Mouse (Mus musculus) liver, embryonic 16.5 days (tissue): Measurements from ENCODE around the gene Tubgcp5. TPM values are rescaled to one million over a fixed set of nuclear protein-coding genes. Genes with fewer than 3 reads are reported as not detected.

ENCODE experiments used
- ATAC-seq: fragments of 200-750 bp; cut with Nextera tagmentation; 2 replicates; pipeline ENCODE4 v1.8.0; 2017; ENCODE audit warnings: low read depth, mild to moderate bottlenecking, moderate number of reproducible peaks, moderate library complexity
- H3K27ac ChIP-seq: fragments of 300-500 bp; sonication (generic); 2 replicates; pipeline ENCODE4 v1.5.1; 2014; ENCODE audit warnings: mild to moderate bottlenecking, low read length
- H3K27me3 ChIP-seq: fragments of 300-500 bp; sonication (generic); 2 replicates; pipeline ENCODE4 v1.6.1; 2014; ENCODE audit warnings: low read depth, low read length, mixed read lengths; ENCODE audit not compliant: control insufficient read depth, insufficient read depth
- H3K36me3 ChIP-seq: fragments of 300-500 bp; sonication (generic); 2 replicates; pipeline ENCODE4 v1.6.1; 2014; ENCODE audit warnings: mild to moderate bottlenecking; ENCODE audit not compliant: control insufficient read depth, insufficient read depth
- H3K4me1 ChIP-seq: fragments of 300-500 bp; sonication (generic); 2 replicates; pipeline ENCODE4 v1.6.1; 2014; ENCODE audit warnings: low read depth, low read length, mixed read lengths; ENCODE audit not compliant: control insufficient read depth
- H3K4me2 ChIP-seq: fragments of 300-500 bp; sonication (generic); 2 replicates; pipeline ENCODE4 v1.6.1; 2014; ENCODE audit warnings: low read depth, low read length, mixed read lengths
- H3K4me3 ChIP-seq: fragments of 300-500 bp; sonication (generic); 2 replicates; pipeline ENCODE4 v1.5.1; 2014; ENCODE audit warnings: low read depth, mild to moderate bottlenecking, low read length
- H3K9ac ChIP-seq: fragments of 300-500 bp; sonication (generic); 2 replicates; pipeline ENCODE4 v1.6.1; 2014; ENCODE audit warnings: low read depth, low read length
- H3K9me3 ChIP-seq: fragments of 300-500 bp; sonication (generic); replicated peaks from 2 replicates; pipeline ENCODE4 v1.6.1; 2016; ENCODE audit warnings: low read length; ENCODE audit not compliant: control insufficient read depth
- WGBS: fragments of 180-500 bp; shearing (Covaris S2); extraction: QIAGEN DNeasy Blood & Tissue Kit; methylation state at CpG from one replicate; pipeline ENCODE4 v1.1.7; 2014; ENCODE audit not compliant: insufficient replicate concordance; 5-methylcytosine and 5-hydroxymethylcytosine counted together
- polyA plus RNA-seq: library from polyadenylated mRNA; unstranded; fragments of >200 nt; fragmentation: Nextera tagmentation; extraction: Ambion mirVana; gene quantifications from 2 replicates; pipeline ENCODE4 v1.2.1, GENCODE M21; 2015

Gene Tubgcp5
- polyA plus RNA-seq, 1 experiment from 2014 or later = 5.8 TPM

DNA sequence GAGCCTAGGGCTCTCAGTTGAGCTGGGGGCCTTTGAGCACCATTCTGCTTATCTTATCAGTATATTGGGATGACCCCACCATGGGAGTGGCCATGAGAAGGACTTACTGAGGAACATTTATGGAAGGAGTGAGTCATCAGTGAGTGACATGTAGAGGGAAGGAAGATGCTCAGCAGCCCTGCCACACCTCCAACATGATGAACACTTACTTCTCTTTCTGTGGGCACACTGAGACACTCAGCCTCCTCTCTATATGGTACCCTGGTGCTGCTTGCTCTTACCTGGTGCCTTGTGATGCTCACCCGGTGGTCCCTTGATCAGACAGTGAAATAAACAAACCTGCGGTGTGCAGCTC, 65.5 kb downstream of the Tubgcp5 start:
- no peak for ATAC-seq
- H3K4me1 ChIP-seq = no peaks in the 10 kb centered on the region

DNA sequence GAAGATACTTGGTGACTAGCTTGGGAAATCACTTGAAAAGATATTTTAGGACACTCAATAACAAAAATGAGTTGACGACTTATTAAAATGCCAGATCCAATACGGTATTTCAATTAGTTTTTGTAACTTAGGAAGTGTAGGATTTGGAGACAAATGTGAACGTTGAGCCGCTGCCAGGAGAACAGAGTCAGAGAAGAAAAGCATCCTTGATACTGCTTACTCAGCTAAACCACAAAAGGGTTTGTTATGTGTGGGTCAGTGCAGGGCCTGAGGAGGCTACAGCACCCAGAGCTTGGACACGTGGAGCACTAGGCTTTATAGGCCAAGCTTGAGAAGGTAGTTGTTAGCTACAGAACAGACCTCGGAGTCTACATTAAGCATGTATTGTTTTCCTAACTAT, 66.0 kb downstream of the Tubgcp5 start:
- H3K27me3 ChIP-seq = no peaks in the 10 kb centered on the region

More for the DNA sequence above, 65.5 kb downstream of the Tubgcp5 start:
- no peak overlapping the region for H3K4me2 ChIP-seq
- no peaks in the 10 kb centered on the region for H3K36me3 ChIP-seq
- 78% methylated on average over 2 of the region's 2 CpGs for WGBS
- no peaks in the 10 kb centered on the region for H3K9me3 ChIP-seq
- no peak overlapping the region for H3K27ac ChIP-seq
- H3K27me3 ChIP-seq = no peaks in the 10 kb centered on the region
- no peak overlapping the region for H3K9ac ChIP-seq
- H3K4me3 ChIP-seq = no peak overlapping the region

DNA sequence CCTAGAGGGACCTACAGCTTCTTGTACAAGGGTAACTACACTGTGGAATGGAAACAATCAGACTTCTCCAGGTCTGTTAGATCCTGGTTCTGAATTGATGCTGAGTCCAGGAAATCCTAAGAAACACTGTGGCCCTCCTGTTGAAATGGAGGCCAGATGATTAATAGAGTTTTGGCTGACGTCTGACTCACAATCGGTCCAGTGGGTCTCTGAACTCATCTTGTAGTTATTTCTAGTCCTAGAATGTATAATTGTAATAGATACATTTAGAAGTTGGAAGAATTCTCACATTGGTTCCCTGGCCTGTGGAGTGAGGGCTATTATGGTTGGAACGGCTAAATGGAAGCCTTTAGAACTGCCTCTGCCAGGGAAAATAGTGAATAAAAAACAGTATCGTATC, 67.2 kb downstream of the Tubgcp5 start:
- 72% methylated on average over 4 of the region's 4 CpGs for WGBS
- Histone ChIP-seq H3K4me2 (no peak overlapping the region), H3K9me3 (no peaks in the 10 kb centered on the region), H3K27ac (no peak overlapping the region), H3K4me1 (peaks cover 2% of the 10 kb centered on the region; the same call in 1 of the 2 replicates), H3K36me3 (no peaks in the 10 kb centered on the region), H3K4me3 (no peak overlapping the region), H3K27me3 (no peaks in the 10 kb centered on the region), H3K9ac (no peak overlapping the region)
- ATAC-seq = no peak

More for the DNA sequence above, 66.0 kb downstream of the Tubgcp5 start:
- no peak for ATAC-seq
- Histone ChIP-seq H3K4me2 (no peak overlapping the region), H3K9ac (no peak overlapping the region), H3K9me3 (no peaks in the 10 kb centered on the region), H3K4me1 (no peaks in the 10 kb centered on the region), H3K36me3 (no peaks in the 10 kb centered on the region), H3K27ac (no peak overlapping the region), H3K4me3 (no peak overlapping the region)
- 77% methylated on average over 6 of the region's 6 CpGs for WGBS

DNA sequence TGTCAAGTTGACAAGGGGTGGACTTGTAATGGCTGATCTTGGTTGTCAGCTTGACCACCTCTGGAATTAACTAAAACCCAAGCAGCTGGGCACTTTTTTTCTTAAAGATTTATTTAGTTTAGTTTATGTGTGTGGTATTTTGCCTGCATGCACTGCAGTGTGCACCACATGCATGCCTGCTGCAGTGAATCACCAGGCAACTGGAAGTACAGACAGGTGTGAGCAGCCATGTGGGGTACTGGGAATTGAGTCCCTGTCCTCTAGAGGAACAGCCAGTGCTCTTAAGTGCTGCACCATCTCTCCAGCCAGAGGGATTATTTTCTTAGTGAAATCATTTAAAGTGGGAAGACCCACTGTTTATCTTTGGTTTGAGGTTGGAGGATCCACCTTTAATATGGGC, 71.1 kb downstream of the Tubgcp5 start:
- no peak for ATAC-seq
- Histone ChIP-seq H3K27ac (no peak overlapping the region), H3K9ac (no peak overlapping the region), H3K27me3 (no peaks in the 10 kb centered on the region), H3K9me3 (no peaks in the 10 kb centered on the region), H3K4me2 (no peak overlapping the region), H3K36me3 (no peaks in the 10 kb centered on the region), H3K4me1 (peaks cover 2% of the 10 kb centered on the region; the same call in 1 of the 2 replicates), H3K4me3 (no peak overlapping the region)

DNA sequence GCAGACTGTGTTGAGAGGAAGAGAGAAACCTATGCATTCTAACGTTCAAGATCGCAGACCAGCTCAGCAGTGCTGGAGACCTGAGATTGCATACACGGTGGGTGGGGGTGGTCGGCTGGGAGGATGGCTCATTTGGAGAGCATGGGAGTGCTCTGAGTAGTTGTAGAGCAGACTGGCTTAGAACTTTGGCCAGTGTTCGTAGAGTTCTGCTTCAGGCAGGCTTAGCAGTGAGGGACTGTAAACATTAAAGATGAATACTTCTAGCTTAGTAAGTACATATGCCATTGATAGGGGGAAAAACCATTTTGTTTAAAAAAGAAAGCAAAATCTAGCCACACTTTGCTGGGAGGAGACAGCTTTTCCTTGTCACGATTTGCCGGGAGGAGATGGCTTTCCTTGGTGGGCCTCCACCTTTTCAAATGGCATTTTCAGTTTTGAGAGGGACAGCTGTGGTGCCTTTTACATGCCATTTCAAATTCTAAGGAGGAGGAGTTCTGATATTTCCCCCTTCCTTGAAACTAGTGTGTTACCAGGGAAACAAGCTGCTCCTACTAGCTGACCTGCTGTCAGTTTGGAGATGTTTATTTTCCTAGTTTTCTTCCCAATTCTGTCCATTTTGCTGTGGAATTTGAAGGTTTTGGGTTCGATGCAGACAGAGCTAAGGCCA, 71.9 kb downstream of the Tubgcp5 start:
- Histone ChIP-seq H3K27ac (no peak overlapping the region), H3K4me3 (no peak overlapping the region), H3K9me3 (no peaks in the 10 kb centered on the region), H3K4me2 (no peak overlapping the region), H3K9ac (no peak overlapping the region), H3K36me3 (no peaks in the 10 kb centered on the region), H3K4me1 (peaks cover 2% of the 10 kb centered on the region; the same call in 1 of the 2 replicates), H3K27me3 (no peaks in the 10 kb centered on the region)
- 61% methylated on average over 8 of the region's 8 CpGs for WGBS
- ATAC-seq = no peak

DNA sequence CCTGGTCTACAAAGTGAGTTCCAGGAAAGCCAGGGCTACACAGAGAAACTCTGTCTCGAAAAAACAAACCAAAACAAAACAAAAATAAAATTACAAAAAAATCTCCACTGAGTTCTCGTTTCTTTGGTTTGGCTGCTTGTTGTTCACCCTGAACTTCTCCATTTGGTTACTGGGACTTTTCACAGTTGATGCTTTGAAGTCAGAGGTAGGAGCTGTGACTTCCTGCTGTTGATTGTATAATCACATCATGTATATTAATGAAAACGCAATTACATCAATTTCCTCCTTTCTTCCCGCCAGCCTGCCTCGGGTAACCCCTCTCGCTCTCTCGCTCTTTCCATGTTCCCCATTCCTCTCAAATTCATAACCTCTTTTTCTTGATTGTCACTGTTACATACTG, 74.3 kb downstream of the Tubgcp5 start:
- 65% methylated on average over 7 of the region's 7 CpGs for WGBS
- H3K4me1 ChIP-seq = peaks cover 2% of the 10 kb centered on the region; the same call in 1 of the 2 replicates
- H3K27ac ChIP-seq = no peak overlapping the region
- H3K4me3 ChIP-seq = no peak overlapping the region
- no peak for ATAC-seq
- H3K36me3 ChIP-seq = no peaks in the 10 kb centered on the region
- H3K4me2 ChIP-seq = no peak overlapping the region
- no peak overlapping the region for H3K9ac ChIP-seq
- no peaks in the 10 kb centered on the region for H3K27me3 ChIP-seq
- no peaks in the 10 kb centered on the region for H3K9me3 ChIP-seq

DNA sequence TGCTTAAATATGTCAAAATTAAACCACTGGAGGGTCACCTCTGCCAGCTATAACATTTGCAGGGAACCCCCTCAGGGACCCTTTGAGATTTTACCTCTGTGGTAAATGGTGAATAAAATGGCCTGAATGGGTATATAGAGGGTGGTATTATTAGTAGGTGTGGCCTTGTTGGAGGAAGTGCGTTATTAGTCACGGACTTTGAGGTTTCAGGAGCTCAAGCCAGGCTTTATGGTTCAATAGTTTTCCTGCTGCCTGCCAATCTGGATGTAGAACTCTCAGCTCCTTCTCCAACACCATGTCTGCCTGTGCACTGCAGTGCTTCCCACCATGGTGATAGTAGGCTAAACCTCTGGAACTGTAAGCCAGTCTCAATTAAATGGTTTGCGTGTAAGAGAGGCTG, 75.3 kb downstream of the Tubgcp5 start:
- Histone ChIP-seq H3K9ac (no peak overlapping the region), H3K4me1 (peaks cover 2% of the 10 kb centered on the region; the same call in 1 of the 2 replicates), H3K27ac (no peak overlapping the region), H3K4me3 (no peak overlapping the region), H3K27me3 (no peaks in the 10 kb centered on the region), H3K4me2 (no peak overlapping the region), H3K9me3 (no peaks in the 10 kb centered on the region), H3K36me3 (no peaks in the 10 kb centered on the region)
- WGBS = 75% methylated on average over 3 of the region's 3 CpGs
- ATAC-seq = no peak

DNA sequence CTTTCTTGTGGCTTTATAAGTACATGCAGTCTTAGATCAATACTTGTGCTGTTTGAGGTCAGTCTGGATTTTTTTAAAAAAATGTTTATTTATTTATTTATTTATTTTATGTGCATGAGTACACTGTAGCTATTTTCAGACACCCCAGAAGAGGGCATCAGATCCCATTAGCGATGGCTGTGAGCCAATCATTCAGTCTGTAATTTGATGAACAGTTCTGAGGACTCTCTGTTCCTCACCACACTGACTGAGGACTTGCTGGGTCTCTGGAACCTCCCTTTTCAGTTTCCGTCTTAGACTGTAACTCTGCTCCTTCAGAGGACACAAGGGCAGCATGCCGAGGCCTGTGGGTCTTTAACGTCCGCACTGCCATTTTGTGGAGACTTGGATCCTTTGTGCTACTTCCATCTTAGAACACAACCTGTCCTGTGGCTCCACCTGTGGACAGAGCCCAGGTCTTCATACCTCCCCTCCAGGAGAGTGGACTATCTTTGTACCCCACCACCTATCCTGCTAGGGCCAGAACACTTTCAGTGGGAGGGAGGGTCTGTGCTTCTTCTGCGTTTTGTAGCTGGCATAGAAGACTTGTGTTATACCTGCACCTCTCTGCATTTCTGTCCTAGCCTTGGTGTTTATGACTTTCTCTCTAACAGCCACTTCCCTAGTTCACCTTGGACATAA, 76.5 kb downstream of the Tubgcp5 start:
- H3K27me3 ChIP-seq = no peaks in the 10 kb centered on the region
- no peak overlapping the region for H3K4me2 ChIP-seq
- no peaks in the 10 kb centered on the region for H3K9me3 ChIP-seq
- no peak overlapping the region for H3K4me3 ChIP-seq
- no peak for ATAC-seq
- H3K27ac ChIP-seq = no peak overlapping the region
- peaks cover 2% of the 10 kb centered on the region; the same call in 1 of the 2 replicates for H3K4me1 ChIP-seq
- H3K36me3 ChIP-seq = no peaks in the 10 kb centered on the region
- WGBS = 81% methylated on average over 6 of the region's 6 CpGs
- no peak overlapping the region for H3K9ac ChIP-seq

DNA sequence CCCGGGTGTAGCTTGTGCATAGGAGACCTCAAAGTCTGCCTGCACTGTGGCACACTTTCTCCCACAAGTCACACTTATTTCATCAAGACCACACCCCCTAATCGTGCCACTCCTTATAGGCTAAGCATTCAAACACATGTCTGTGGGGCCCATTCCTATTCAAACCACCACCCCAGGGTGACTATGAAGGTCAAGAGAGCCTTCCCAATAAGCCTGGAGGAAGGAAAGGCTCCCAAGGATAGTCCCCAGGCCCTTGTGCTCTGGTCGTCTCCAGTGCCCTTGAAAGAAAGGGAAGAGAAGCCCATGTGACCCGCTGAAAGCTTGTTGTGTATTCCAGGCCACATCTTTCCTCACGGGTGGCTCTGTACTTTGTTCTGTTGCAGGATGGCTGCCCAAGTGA, 77.5 kb downstream of the Tubgcp5 start:
- H3K4me1 ChIP-seq = no peaks in the 10 kb centered on the region
- 54% methylated on average over 5 of the region's 5 CpGs for WGBS
- H3K9me3 ChIP-seq = no peaks in the 10 kb centered on the region
- H3K4me2 ChIP-seq = no peak overlapping the region
- H3K9ac ChIP-seq = no peak overlapping the region
- no peak for ATAC-seq
- no peak overlapping the region for H3K4me3 ChIP-seq
- H3K27ac ChIP-seq = no peak overlapping the region
- no peaks in the 10 kb centered on the region for H3K36me3 ChIP-seq
- H3K27me3 ChIP-seq = no peaks in the 10 kb centered on the region
